Mouse (Mus musculus) embryonic facial prominence, embryonic 13.5 days (tissue): ENCODE data around the gene Syngr1. TPM values are rescaled to one million over a fixed set of nuclear protein-coding genes. Genes with fewer than 3 reads are reported as not detected.
A peak's percentile ranks its signal among the peaks of the same experiment; 100 is the strongest.
"Not testable (repeated sequence)": the region's sequence is repeated elsewhere in the genome, so short reads cannot be mapped to it uniquely, and the experiment has no call there.

Experiments
- ATAC-seq: fragments of 200-750 bp; cut with Nextera tagmentation; 2 replicates; pipeline ENCODE4 v1.8.0; 2017; ENCODE audit warnings: low read depth; ENCODE audit not compliant: insufficient number of reproducible peaks, insufficient read depth, low FRiP score, low TSS enrichment
- H3K27ac ChIP-seq: fragments of 300-500 bp; sonication (generic); 2 replicates; pipeline ENCODE4 v1.5.1; 2015; ENCODE audit warnings: moderate library complexity, mild to moderate bottlenecking, inconsistent platforms
- H3K27me3 ChIP-seq: fragments of 300-500 bp; sonication (generic); 2 replicates; pipeline ENCODE4 v1.6.1; 2015; ENCODE audit warnings: mild to moderate bottlenecking, inconsistent platforms
- H3K36me3 ChIP-seq: fragments of 300-500 bp; sonication (generic); 2 replicates; pipeline ENCODE4 v1.6.1; 2015; ENCODE audit warnings: mild to moderate bottlenecking, inconsistent platforms
- H3K4me1 ChIP-seq: fragments of 300-500 bp; sonication (generic); 2 replicates; pipeline ENCODE4 v1.6.1; 2015; ENCODE audit warnings: inconsistent platforms
- H3K4me2 ChIP-seq: fragments of 300-500 bp; sonication (generic); 2 replicates; pipeline ENCODE4 v1.6.1; 2015; ENCODE audit warnings: moderate library complexity, mild to moderate bottlenecking, inconsistent platforms
- H3K4me3 ChIP-seq: fragments of 300-500 bp; sonication (generic); 2 replicates; pipeline ENCODE4 v1.5.1; 2015; ENCODE audit warnings: mild to moderate bottlenecking, inconsistent platforms
- H3K9ac ChIP-seq: fragments of 300-500 bp; sonication (generic); 2 replicates; pipeline ENCODE4 v1.6.1; 2015; ENCODE audit warnings: mild to moderate bottlenecking, inconsistent platforms
- H3K9me3 ChIP-seq: fragments of 300-500 bp; sonication (generic); 2 replicates; pipeline ENCODE4 v1.6.1; 2016; ENCODE audit warnings: inconsistent platforms
- WGBS: fragments of 180-500 bp; shearing (Covaris S2); methylation state at CpG from one replicate; pipeline ENCODE4 v1.1.7; 2015; ENCODE audit warnings: mixed read lengths; 5-methylcytosine and 5-hydroxymethylcytosine counted together
- polyA plus RNA-seq: library from polyadenylated mRNA; unstranded; fragments of >200 nt; fragmentation: Nextera tagmentation; extraction: Ambion mirVana; gene quantifications from 2 replicates; pipeline ENCODE4 v1.2.1, GENCODE M21; 2015

Gene Syngr1
- polyA plus RNA-seq, 1 experiment from 2014 or later, result 8.7 TPM

DNA sequence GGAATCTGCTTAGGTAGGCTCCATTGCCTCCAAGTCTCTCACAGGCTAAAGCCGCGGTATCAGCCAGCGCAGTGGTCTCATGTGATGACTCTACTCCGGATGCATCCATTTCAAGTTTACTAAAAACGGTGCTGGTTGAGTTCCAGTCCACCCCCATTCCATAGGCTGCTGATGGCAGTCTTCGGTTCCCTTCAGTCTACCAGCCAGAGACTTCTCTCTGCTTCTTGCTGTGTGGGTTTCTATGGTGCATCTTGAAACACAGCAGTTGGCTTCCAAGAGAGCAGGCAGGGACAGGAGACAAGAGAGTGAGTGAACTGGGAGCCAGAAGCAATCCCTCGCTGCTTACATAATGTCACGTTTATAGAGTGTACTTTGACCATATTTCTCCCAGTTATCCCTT is 16.0 kb downstream of the Syngr1 start:
- H3K27ac ChIP-seq, result no peak overlapping the region
- H3K9me3 ChIP-seq, result no peaks in the 10 kb centered on the region
- no peak overlapping the region for H3K4me3 ChIP-seq
- H3K27me3 ChIP-seq, result no peaks in the 10 kb centered on the region
- H3K9ac ChIP-seq, result no peak overlapping the region
- H3K36me3 ChIP-seq, result no peaks in the 10 kb centered on the region
- no peak for ATAC-seq
- H3K4me1 ChIP-seq, result no peaks in the 10 kb centered on the region
- 94% methylated on average over 8 of the region's 8 CpGs for WGBS
- no peak overlapping the region for H3K4me2 ChIP-seq

DNA sequence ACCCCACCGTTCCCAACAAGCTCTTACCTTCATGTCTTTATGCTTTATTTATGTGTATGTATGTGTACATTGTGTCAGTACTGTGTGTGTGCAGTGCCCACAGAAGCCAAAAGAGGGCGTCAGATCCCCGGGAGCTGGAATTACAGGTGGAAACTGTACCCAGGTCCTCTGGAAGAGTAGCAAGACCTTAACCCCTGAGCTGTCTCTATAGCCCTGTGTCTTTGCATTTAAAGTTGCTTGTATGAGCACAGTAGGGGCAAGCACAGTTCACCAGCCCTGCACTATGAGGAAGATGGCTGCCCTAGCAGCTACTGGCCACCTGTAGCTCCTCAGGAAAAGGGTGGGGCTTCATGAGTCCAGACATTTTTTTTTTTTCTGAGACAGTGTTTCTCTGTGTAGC is 16.4 kb downstream of the Syngr1 start:
- no peaks in the 10 kb centered on the region for H3K9me3 ChIP-seq
- no peak overlapping the region for H3K27ac ChIP-seq
- no peaks in the 10 kb centered on the region for H3K27me3 ChIP-seq
- H3K4me3 ChIP-seq, result no peak overlapping the region
- H3K4me2 ChIP-seq, result no peak overlapping the region
- no peak for ATAC-seq
- no peak overlapping the region for H3K9ac ChIP-seq
- WGBS, result 89% methylated on average over 3 of the region's 3 CpGs
- H3K4me1 ChIP-seq, result no peaks in the 10 kb centered on the region
- no peaks in the 10 kb centered on the region for H3K36me3 ChIP-seq

DNA sequence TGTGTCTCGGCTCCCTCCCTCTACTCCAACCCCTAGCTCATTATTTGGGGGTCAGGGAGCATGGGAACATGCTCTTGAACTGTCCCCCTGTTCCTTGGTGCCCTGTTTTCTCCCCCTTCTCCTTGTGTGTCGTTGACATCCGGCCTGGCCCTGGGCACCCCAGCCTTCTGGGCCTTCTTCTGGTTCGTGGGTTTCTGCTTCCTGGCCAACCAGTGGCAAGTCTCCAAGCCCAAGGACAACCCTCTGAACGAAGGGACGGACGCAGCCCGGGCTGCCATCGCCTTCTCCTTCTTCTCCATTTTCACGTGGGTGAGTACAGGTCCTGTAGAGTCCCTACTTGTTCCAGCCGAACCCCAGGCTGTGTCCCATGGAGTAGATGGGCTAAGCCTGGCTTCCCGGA is 20.3 kb downstream of the Syngr1 start:
- no peak overlapping the region; the same call in 1 of the 2 replicates for H3K9ac ChIP-seq
- H3K36me3 ChIP-seq, result no peaks in the 10 kb centered on the region
- no peak overlapping the region for H3K4me3 ChIP-seq
- H3K27me3 ChIP-seq, result no peaks in the 10 kb centered on the region
- 82% methylated on average over 12 of the region's 12 CpGs for WGBS
- H3K4me2 ChIP-seq, result no peak overlapping the region
- H3K9me3 ChIP-seq, result no peaks in the 10 kb centered on the region
- H3K4me1 ChIP-seq, result no peaks in the 10 kb centered on the region
- H3K27ac ChIP-seq, result no peak overlapping the region
- no peak for ATAC-seq

DNA sequence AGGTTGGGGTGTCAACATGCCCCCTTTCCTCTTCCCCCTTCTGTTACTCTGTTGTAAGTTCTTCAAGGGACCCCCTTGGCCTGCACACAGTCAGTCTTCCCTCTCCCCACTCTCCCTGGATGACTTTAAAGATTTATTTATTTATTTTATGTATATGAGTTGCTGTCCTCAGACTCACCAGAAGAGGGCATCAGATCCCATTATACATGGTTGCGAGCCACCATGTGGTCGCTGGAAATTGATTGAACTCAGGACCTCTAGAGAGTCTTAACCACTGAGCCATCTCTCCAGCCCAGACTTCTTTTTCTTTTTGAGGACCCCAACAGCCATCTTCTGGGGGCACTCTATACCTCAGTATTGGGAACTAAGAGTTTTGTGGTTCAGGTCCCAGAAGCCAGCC is 21.4 kb downstream of the Syngr1 start:
- no peak for ATAC-seq
- H3K27ac ChIP-seq, result no peak overlapping the region
- no peaks in the 10 kb centered on the region for H3K4me1 ChIP-seq
- no peaks in the 10 kb centered on the region for H3K27me3 ChIP-seq
- no peak overlapping the region for H3K9ac ChIP-seq
- WGBS, result 40% methylated on average over 2 of the region's 2 CpGs
- H3K4me3 ChIP-seq, result no peak overlapping the region
- no peak overlapping the region for H3K4me2 ChIP-seq
- H3K36me3 ChIP-seq, result no peaks in the 10 kb centered on the region
- H3K9me3 ChIP-seq, result no peaks in the 10 kb centered on the region

DNA sequence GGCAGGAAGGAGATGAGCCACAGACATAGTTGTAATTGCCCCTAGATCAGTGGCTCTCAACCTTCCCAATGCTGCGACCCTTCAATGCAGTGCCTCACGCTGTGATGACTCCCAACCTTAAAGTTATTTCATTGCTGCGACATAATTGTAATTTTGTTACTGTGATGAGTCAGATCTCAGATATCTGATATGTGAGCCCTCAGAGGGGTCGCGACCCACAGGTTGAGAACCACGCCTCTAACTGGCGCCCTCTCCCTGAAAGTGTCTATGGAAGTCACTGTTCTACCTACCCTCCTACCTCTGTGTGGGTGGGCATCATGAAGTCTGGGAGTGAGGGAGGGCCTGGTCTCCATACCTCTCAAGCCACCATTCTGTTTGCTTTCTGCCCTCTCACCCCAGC is 23.3 kb downstream of the Syngr1 start:
- Histone ChIP-seq H3K27me3 (no peaks in the 10 kb centered on the region), H3K4me3 (no peak overlapping the region), H3K4me1 (no peaks in the 10 kb centered on the region), H3K9me3 (no peaks in the 10 kb centered on the region), H3K27ac (no peak overlapping the region), H3K9ac (no peak overlapping the region), H3K4me2 (no peak overlapping the region), H3K36me3 (no peaks in the 10 kb centered on the region)
- 87% methylated on average over 7 of the region's 7 CpGs for WGBS
- ATAC-seq, result no peak

DNA sequence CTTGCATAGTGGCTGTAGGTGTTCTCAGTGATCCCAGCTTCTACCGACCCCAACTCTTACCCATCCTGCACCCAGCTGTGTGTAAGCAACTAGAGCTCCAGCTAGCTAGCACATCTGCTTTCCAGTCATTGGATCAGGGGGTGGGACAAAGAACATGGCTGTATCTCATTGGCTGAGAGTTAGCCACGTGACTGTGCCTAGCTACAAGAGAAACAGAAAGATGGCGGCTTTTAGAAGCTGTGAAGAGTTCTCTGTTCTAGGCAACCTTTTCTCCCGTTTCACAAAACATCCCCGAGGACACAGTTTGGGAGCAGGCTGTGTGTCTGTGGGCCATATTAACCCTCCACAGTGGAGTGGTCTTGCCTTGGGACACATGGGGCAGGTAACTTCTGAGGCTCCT is 24.1 kb downstream of the Syngr1 start:
- no peak for ATAC-seq
- Histone ChIP-seq H3K4me1 (no peaks in the 10 kb centered on the region), H3K9me3 (no peaks in the 10 kb centered on the region), H3K4me2 (peak overlapping the region; percentile 24), H3K9ac (no peak overlapping the region), H3K36me3 (no peaks in the 10 kb centered on the region), H3K27ac (no peak overlapping the region), H3K27me3 (no peaks in the 10 kb centered on the region), H3K4me3 (no peak overlapping the region)
- 65% methylated on average over 5 of the region's 5 CpGs for WGBS

DNA sequence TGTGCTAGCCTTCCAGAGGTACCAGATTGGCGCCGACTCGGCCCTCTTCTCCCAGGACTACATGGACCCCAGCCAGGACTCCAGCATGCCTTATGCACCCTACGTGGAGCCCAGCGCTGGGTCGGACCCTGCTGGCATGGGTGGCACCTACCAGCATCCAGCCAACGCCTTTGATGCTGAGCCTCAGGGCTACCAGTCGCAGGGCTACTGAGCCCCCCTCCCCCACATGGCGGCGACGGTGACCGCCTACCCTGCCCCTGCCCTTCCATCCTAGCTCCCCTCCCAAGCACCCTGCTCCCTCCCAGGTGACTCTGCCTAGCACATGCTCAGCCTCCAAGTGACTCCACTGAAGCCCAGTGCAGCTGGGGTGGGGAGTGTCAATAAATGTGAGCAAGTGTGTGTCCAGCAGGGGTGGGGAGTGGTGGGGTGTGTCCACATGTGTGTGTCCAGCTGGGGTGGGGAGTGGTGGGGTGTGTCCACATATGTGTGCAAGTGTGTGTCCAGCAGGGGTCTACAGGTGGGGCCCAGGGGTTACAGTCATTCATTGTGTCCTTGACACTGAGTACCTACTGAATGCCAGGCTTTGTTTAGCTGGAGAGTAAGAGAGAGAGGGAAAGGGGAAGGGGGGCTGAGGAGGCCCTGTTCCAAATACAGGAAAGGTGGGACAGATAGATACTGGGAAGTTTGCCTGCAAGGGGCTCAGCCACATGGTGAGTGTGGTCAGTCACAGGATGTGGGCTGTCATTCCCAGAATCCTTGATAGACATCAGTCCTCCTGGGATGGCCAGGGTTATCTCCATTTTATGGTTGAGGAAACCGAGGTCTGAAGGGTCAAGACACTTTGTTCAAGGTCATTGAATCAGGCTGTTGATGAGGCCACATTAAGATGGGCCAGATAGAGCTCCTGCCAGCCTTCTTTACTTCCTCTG is 25.0 kb downstream of the Syngr1 start:
- 80% methylated on average over 13 of the region's 13 CpGs for WGBS
- H3K4me1 ChIP-seq, result no peaks in the 10 kb centered on the region
- H3K9me3 ChIP-seq, result no peaks in the 10 kb centered on the region
- peak overlapping the region; percentile 24 for H3K4me2 ChIP-seq
- no peak for ATAC-seq
- H3K4me3 ChIP-seq, result no peak overlapping the region
- no peaks in the 10 kb centered on the region for H3K27me3 ChIP-seq
- no peaks in the 10 kb centered on the region for H3K36me3 ChIP-seq
- no peak overlapping the region for H3K27ac ChIP-seq
- H3K9ac ChIP-seq, result no peak overlapping the region

DNA sequence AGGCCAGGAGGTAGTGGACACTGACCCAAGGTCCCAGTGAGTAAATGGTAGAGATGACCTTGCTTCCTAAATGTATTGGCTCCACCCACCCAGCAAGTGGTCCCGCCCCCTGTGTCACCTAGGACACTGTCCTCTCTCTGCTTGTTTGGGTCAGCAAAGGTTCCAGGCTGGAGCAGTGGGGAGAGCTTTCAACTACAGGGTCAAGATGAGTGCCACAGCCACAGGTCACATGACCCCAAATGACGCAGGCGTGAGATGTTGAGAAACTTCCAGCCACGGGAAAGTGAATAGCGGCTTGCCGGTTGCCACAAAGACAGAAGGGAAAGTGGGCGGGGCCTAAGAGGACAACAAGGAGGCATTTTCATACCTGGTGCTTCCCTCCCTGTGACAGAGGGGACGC is 26.0 kb downstream of the Syngr1 start:
- ATAC-seq, result no peak
- H3K9ac ChIP-seq, result no peak overlapping the region
- 64% methylated on average over 8 of the region's 8 CpGs for WGBS
- no peak overlapping the region for H3K27ac ChIP-seq
- no peaks in the 10 kb centered on the region for H3K4me1 ChIP-seq
- H3K4me2 ChIP-seq, result no peak overlapping the region
- H3K36me3 ChIP-seq, result no peaks in the 10 kb centered on the region
- no peaks in the 10 kb centered on the region for H3K27me3 ChIP-seq
- H3K4me3 ChIP-seq, result no peak overlapping the region
- H3K9me3 ChIP-seq, result no peaks in the 10 kb centered on the region

DNA sequence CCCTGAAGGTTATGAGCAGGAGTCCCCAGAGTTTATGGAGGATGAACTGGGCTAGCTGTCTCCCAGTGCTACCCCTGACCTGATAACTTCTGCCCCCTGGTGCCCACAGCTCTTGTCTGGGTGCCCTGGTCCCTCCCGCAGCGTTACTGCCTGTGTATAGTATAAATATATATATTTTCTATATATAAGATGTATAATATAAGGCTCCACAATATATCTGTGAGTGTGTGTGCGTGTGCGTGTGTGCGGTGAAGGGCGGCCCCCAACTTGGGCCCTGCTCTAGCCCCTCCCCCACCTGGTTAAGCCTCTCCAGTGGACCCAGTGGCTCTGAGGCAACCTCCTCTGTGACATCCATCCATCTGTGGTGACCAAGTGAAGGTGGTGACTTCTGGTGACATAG is 27.9 kb downstream of the Syngr1 start:
- Histone ChIP-seq H3K36me3 (no peaks in the 10 kb centered on the region), H3K9ac (no peak overlapping the region), H3K4me2 (no peak overlapping the region), H3K4me3 (no peak overlapping the region), H3K27me3 (no peaks in the 10 kb centered on the region), H3K4me1 (no peaks in the 10 kb centered on the region), H3K9me3 (no peaks in the 10 kb centered on the region), H3K27ac (no peak overlapping the region)
- no peak for ATAC-seq
- 92% methylated on average over 6 of the region's 6 CpGs for WGBS

DNA sequence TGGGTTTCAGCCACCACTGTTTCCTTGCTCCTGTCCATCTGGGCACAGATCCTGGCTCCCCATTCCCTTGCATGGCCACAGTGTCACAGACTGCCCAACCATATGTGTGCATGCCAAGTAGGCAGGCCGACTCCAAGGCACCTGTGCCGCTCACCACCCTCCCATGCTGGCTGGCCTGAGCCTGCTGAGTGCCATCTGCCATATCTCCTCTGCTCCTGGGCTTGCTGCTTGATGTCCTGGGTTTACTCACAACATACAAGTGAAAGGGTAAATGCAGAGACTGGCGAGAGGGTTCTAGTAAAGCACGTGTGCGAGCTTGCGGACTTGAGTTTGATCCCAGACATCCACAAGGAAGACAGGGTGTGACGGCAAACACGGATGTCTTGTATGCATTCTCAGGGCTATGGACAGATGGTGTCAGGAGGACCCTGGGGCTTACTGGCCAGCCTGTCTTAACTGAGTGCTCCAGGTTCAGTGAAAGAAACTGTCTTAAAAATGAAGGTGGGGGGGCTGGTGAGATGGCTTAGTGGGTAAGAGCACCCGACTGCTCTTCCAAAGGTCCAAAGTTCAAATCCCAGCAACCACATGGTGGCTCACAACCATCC is 30.7 kb downstream of the Syngr1 start:
- Histone ChIP-seq H3K9me3 (no peaks in the 10 kb centered on the region), H3K27me3 (no peaks in the 10 kb centered on the region), H3K4me3 (no peak overlapping the region), H3K27ac (no peak overlapping the region), H3K9ac (no peak overlapping the region), H3K4me1 (no peaks in the 10 kb centered on the region), H3K36me3 (no peaks in the 10 kb centered on the region), H3K4me2 (no peak overlapping the region)
- no peak for ATAC-seq
- 91% methylated on average over 9 of the region's 9 CpGs for WGBS

DNA sequence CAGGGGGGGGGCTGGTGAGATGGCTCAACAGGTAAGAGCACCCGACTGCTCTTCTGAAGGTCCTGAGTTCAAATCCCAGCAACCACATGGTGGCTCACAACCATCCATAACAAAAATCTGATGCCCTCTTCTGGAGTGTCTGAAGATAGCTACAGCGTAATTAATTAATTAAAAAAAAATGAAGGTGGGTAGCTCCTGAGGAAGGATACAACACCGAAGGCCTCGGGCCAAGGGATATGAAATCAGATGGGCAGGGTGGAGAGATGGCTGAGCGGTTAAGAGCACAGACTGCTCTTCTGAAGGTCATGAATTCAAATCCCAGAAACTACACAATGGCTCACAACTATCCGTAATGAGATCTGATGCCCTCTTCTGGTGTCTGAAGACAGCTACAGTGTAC is 31.3 kb downstream of the Syngr1 start:
- not testable (repeated sequence) for H3K27me3 ChIP-seq, H3K9me3 ChIP-seq, H3K36me3 ChIP-seq, H3K9ac ChIP-seq, H3K4me2 ChIP-seq, H3K4me3 ChIP-seq, H3K27ac ChIP-seq, ATAC-seq, H3K4me1 ChIP-seq
- 91% methylated on average over 6 of the region's 6 CpGs for WGBS

DNA sequence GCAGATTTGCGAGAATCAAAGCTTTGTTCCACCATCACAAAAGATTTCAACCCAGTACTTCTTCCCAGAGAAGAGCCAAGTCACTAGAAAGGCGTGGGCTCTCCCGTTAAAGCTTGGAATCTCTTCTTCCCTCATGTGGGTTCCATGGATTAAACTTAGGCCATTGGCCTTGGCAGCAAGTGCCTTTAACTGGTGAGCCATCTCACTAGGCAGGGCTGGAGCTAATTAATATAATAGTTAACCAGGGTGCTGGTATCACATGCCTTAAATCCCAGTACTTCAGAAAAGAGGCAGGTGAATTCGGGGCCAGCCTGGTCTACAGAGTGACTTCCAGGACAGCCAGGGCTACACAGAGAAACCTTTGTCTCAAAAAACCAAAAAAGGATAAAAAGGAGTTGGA is 33.5 kb downstream of the Syngr1 start:
- no peak for ATAC-seq
- H3K4me1 ChIP-seq, result no peaks in the 10 kb centered on the region
- H3K27ac ChIP-seq, result no peak overlapping the region
- H3K9me3 ChIP-seq, result no peaks in the 10 kb centered on the region
- no peak overlapping the region for H3K4me2 ChIP-seq
- no peak overlapping the region for H3K4me3 ChIP-seq
- H3K27me3 ChIP-seq, result no peaks in the 10 kb centered on the region
- 77% methylated on average over 4 of the region's 4 CpGs for WGBS
- H3K9ac ChIP-seq, result no peak overlapping the region
- no peaks in the 10 kb centered on the region for H3K36me3 ChIP-seq
